Comparison of ENCODE assay signal across 18 mouse cellular contexts in the genomic region with DNA sequence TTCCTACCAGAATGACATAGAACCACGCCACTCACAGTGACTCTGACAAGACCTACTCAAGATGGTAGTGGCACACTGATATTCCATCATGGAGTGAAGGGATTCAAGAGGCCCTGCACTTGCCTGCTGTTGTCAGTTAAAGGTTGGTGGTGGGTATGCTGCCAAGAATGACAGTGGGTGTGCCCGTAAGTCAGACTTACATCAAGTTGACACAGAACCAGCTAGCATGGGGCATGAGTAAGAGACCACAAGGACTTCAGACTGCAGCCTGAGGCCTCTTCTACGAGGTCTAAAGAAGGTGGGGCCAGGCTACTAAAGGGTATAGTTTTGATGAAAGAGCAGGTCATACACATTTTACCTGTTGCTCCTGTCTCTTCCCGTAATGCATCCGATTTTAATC. TPM values are rescaled to one million over a fixed set of nuclear protein-coding genes. Genes with fewer than 3 reads are reported as not detected.
DNase-seq lines count a peak whose midpoint lies in the region.
"Had no signal": no experiment of that assay in that cellular context is flagged by ENCODE, and none has a peak within 500 bp of the region (broad histone marks: within the 10 kb centered on the region; RNA-seq: fewer than 3 reads in every experiment).

No protein-coding gene starts in this region.

- DNase-seq in adrenal gland, postnatal 36 days: peak; percentile 17 to 30
- no peak for DNase-seq in adrenal gland, postnatal 25 days
- peak; percentile 53 for DNase-seq in 416B (ENCODE audit: low read depth)
- peak; percentile 4 for DNase-seq in fibroblast of lung, adult 2 months (ENCODE audit: low read depth)
- DNase-seq in kidney, adult 11 months: no peak
- DNase-seq in ovary, postnatal 36 days (ENCODE audit: low spot score): no peak
- no peak for DNase-seq in left cerebral cortex, adult 8-10 months (ENCODE audit: low spot score in 2 of 2)
- DNase-seq: adrenal gland, adult 8-10 months; cerebellum, adult 18-20 months; cerebellum, adult 9-10 months; cerebellum, postnatal 14 days; gastrocnemius, postnatal 25 days; heart, adult 18-20 months; heart, postnatal 10 days; heart, postnatal 36 days; kidney, adult 2 months had no signal

RNA-seq across cellular contexts. Expression of gene Gm49496, which starts 4.5 kb away (rescaled TPM):
- total RNA-seq in adrenal gland, postnatal 36 days (2021): not detected
- not detected in 2 replicates for total RNA-seq in adrenal gland, postnatal 25 days (2021)
- total RNA-seq in left cerebral cortex, adult 8-10 months (2022): not detected
- total RNA-seq: adrenal gland, adult 8-10 months; gastrocnemius, adult 8-10 months; gastrocnemius, postnatal 25 days; heart, adult 18-20 months; heart, postnatal 10 days; heart, postnatal 36 days; hindbrain, postnatal 0 days had no signal

RNA-seq across cellular contexts. Expression of gene Gm10198, which starts 47.3 kb away (rescaled TPM):
- not detected for total RNA-seq in adrenal gland, postnatal 36 days (2021)
- not detected in 2 replicates for total RNA-seq in adrenal gland, postnatal 25 days (2021)
- total RNA-seq in left cerebral cortex, adult 8-10 months (2022): not detected
- total RNA-seq: adrenal gland, adult 8-10 months; gastrocnemius, adult 8-10 months; gastrocnemius, postnatal 25 days; heart, adult 18-20 months; heart, postnatal 10 days; heart, postnatal 36 days; hindbrain, postnatal 0 days had no signal

RNA-seq across cellular contexts. Expression of gene Gpbp1, which starts 55.4 kb away (rescaled TPM):
- total RNA-seq in adrenal gland, postnatal 36 days (2021): 10 to 100 TPM; 78.1 to 95.5 TPM
- 81.8 and 83.2 TPM in 2 replicates for total RNA-seq in adrenal gland, postnatal 25 days (2021)
- 100 to 1,000 TPM in 1 of 4 experiments, 10 to 100 TPM in 3; 82.3 to 102 (median 90.8) TPM for total RNA-seq in left cerebral cortex, adult 8-10 months (2022)

Comparison
In these comparisons a context has a peak if more than half of its experiments do, and no peak if none do; other contexts are left out.
1. DNase-seq: peak in adrenal gland, postnatal 36 days (2 of 2), 416B (single experiment) and fibroblast of lung, adult 2 months (single experiment); none in adrenal gland, postnatal 25 days (single experiment), kidney, adult 11 months (single experiment), ovary, postnatal 36 days (single experiment) and left cerebral cortex, adult 8-10 months (0 of 2).